Mouse (Mus musculus) CH12.LX (cell line): ENCODE results near the gene Acox2.

ENCODE experiments used
- BHLHE40 ChIP-seq: IDR thresholded peaks from 2 replicates; pipeline ENCODE4 v1.6.1; 2011; ENCODE audit warnings: mild to moderate bottlenecking, low read depth, low read length, improper control_type of control experiment
- CHD1 ChIP-seq: IDR thresholded peaks from 2 replicates; pipeline ENCODE4 v1.6.1; 2012; ENCODE audit warnings: low read depth, low read length, improper control_type of control experiment, inconsistent platforms
- CTCF ChIP-seq, 2 experiments: IDR thresholded peaks in 1 of 2; conservative IDR thresholded peaks in 1 of 2; 2 replicates each; pipeline ENCODE4 v1.5.1; 2011 to 2012; ENCODE audit warnings: low read depth in 2 of 2, low read length in 2 of 2, improper control_type of control experiment in 1 of 2, inconsistent platforms in 1 of 2, mild to moderate bottlenecking in 1 of 2, moderate library complexity in 1 of 2
- E2F4 ChIP-seq: IDR thresholded peaks from 2 replicates; pipeline ENCODE4 v1.6.1; 2011; ENCODE audit warnings: low read depth, low read length, improper control_type of control experiment; ENCODE audit not compliant: insufficient replicate concordance
- ETS1 ChIP-seq: conservative IDR thresholded peaks from 2 replicates; pipeline ENCODE4 v1.6.1; 2012; ENCODE audit warnings: low read depth, mild to moderate bottlenecking, inconsistent platforms, low read length, improper control_type of control experiment, moderate library complexity
- IRF4 ChIP-seq: IDR thresholded peaks from 2 replicates; pipeline ENCODE4 v1.6.1; 2014; ENCODE audit warnings: low read depth, mild to moderate bottlenecking, inconsistent platforms, low read length, improper control_type of control experiment
- MAFK ChIP-seq: IDR thresholded peaks from 2 replicates; pipeline ENCODE4 v1.6.1; 2011; ENCODE audit warnings: low read length, improper control_type of control experiment; ENCODE audit not compliant: insufficient replicate concordance
- MEF2A ChIP-seq: IDR thresholded peaks from 2 replicates; pipeline ENCODE4 v1.6.1; 2014; ENCODE audit warnings: low read depth, mild to moderate bottlenecking, inconsistent platforms, low read length, improper control_type of control experiment, borderline replicate concordance
- MYC ChIP-seq: IDR thresholded peaks from 2 replicates; pipeline ENCODE4 v1.6.1; 2011; ENCODE audit warnings: low read depth, mild to moderate bottlenecking, improper control_type of control experiment, low read length
- POLR2A ChIP-seq: IDR thresholded peaks from 2 replicates; pipeline ENCODE4 v1.6.1; 2011; ENCODE audit warnings: low read depth, mild to moderate bottlenecking, improper control_type of control experiment, low read length
- POLR2AphosphoS2 ChIP-seq: IDR thresholded peaks from 2 replicates; pipeline ENCODE4 v1.6.1; 2011; ENCODE audit warnings: low read depth, low read length, improper control_type of control experiment
- TBP ChIP-seq: conservative IDR thresholded peaks from 2 replicates; pipeline ENCODE4 v1.6.1; 2011; ENCODE audit warnings: low read depth, low read length, improper control_type of control experiment

DNA sequence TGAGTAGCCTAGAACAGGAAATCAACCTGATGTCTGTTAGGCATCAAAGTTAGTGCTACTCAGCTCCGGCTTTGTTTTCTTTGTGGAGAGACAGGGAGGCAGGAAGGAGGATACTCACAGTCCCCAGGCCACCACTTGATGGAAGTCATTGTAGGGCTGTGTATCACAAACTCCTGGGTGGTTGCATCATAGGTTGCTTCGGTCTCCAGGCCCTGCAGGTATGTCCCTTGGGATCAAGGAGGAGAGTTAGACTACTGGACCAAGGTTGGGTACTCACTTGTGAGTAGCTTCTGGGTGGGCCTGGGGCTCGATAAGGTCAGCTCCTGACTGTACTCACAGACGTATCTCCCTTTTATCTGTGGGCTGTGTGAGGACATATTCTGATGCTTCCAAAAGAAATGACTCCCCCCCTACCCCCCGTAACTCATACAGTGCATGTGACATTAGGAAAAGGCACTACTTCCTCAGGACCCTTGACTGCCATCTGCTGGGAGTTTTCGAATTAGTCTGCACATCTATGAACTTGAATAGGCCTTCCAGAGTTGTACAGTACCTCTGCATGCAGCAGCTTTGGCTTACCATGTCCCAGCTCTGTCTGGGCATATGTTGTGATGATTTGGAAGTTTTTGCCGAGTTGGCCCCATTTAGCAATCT is 4.0 kb downstream of the Acox2 start:
- TF ChIP-seq CTCF (conservative IDR thresholded peaks at IDR 0.05 in 1 of 2, IDR thresholded peaks at IDR 0.05 in 1 of 2; ENCODE audit: low read depth in 2 of 2, low read length in 2 of 2) (peak in 1 of 2 experiments; percentile 69; a peak in 2 of 4 replicates), BHLHE40 (peak; percentile 34; the same call in 1 of the 2 replicates), E2F4 (no peak), MEF2A (no peak), MYC (0 out of 2 replicates have a peak, but pooled peaks have one; percentile 37), POLR2AphosphoS2 (no peak), CHD1 (no peak), MAFK (no peak), IRF4 (no peak), POLR2A (no peak), ETS1 (no peak), TBP (no peak)
